Mouse (Mus musculus): ENCODE measurements at regions not wholly inside any gene's neighbourhood (a gene's known extent, or its start where the extent isn't known, plus 50 kb on each side); places are given as distances from the start of the nearest gene placed in this dataset.
A peak's percentile ranks its signal among the peaks of the same experiment; 100 is the strongest.

GRCm38 (mm10) chr10:67661666-67662065, 112.9 kb upstream of the Ado start:
- ATAC-seq, result no peak

GRCm38 (mm10) chr10:67658005-67658545, 109.3 kb upstream of the Ado start:
- ATAC-seq, result peak; percentile 38

GRCm38 (mm10) chr10:67657305-67657704, 108.5 kb upstream of the Ado start:
- peak; percentile 45 for ATAC-seq

GRCm38 (mm10) chr10:67654518-67654917, 105.8 kb upstream of the Ado start:
- no peak for ATAC-seq

GRCm38 (mm10) chr10:67652300-67652699, 103.5 kb upstream of the Ado start:
- ATAC-seq, result no peak

- ATAC-seq, result no peak
Measured at GRCm38 (mm10) chr10:67651386-67651785, 102.6 kb upstream of the Ado start.

- ATAC-seq, result peak; percentile 38
Measured at GRCm38 (mm10) chr10:67647777-67648727, 99.3 kb upstream of the Ado start.

- peak; percentile 53 for ATAC-seq
Measured at GRCm38 (mm10) chr10:67646659-67647559, 98.2 kb upstream of the Ado start.

- no peak for ATAC-seq
Measured at GRCm38 (mm10) chr10:67645821-67646220, 97.1 kb upstream of the Ado start.

- peak; percentile 40 for ATAC-seq
Measured at GRCm38 (mm10) chr10:67644280-67644679, 95.5 kb upstream of the Ado start.

GRCm38 (mm10) chr10:67643685-67644084, 94.9 kb upstream of the Ado start:
- peak; percentile 42 for ATAC-seq

GRCm38 (mm10) chr10:67637339-67637738, 88.6 kb upstream of the Ado start:
- peak; percentile 58 for ATAC-seq

- peak; percentile 88 for ATAC-seq
Measured at GRCm38 (mm10) chr10:67636569-67636968, 87.8 kb upstream of the Ado start.

DNA sequence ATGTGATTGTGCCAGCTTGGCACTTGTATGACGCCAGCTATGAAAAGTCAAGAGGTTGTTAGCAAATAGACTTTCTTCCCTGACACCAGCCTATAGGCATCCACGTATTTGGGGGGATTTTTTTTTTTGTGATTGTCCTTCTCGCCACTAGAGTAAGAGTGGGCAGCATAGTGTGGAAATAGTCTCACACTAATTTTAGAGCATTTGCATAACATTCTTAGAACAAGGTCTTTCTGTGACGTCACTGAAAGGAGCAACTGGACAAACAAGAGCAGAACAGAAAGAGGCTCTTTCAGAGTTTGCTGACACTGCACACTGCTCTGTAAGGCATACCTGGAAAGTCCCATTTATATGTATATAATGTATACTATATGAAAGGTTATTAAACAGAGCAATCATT, 86.0 kb upstream of the Ado start:
- ATAC-seq, result no peak

DNA sequence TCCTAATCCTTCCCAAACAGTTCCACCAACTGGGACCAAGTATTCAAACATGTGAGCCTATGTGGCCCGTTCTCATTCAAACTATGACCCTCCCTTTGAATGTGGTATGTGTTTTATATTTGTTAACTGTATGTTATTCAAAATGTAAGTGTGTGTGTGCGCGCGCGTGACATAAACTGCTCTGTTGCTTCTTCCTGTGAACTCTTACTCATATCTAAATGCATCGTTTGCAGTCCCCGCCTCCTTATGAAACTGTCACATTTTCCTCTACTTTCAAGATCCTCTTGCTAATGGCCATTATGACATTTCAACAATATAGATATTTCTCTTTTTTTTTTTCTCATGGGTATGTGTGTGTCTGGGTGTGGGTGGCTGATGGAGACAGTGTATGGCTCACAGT, 84.3 kb upstream of the Ado start:
- ATAC-seq, result no peak

GRCm38 (mm10) chr10:67623338-67623737, 74.6 kb upstream of the Ado start:
- no peak for ATAC-seq

- peak; percentile 100 for ATAC-seq
Measured at GRCm38 (mm10) chr10:67620018-67620417, 71.3 kb upstream of the Ado start.

DNA sequence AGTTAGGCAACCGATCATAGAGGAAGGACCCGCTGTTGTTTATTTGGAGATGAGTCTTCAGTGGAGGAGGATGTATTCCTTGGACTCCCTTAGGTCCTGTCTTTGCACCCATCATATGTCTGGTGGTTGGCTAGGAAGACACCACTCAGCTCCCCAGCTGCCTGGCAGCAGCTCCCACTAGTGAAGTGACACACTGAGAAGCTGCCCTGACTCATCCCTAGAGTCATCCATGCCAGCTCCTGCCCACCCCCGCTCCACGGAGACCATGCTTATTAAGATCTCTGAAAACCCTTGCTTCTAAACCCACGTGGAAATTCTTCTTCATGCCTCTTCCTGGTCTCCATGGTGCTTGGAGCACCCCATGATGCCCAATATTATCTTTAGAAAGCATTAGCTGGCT, 69.4 kb upstream of the Ado start:
- ATAC-seq, result no peak

GRCm38 (mm10) chr10:67615016-67615415, 66.3 kb upstream of the Ado start:
- ATAC-seq, result no peak

- ATAC-seq, result peak; percentile 89
Measured at GRCm38 (mm10) chr10:67610689-67611088, 61.9 kb upstream of the Ado start.

DNA sequence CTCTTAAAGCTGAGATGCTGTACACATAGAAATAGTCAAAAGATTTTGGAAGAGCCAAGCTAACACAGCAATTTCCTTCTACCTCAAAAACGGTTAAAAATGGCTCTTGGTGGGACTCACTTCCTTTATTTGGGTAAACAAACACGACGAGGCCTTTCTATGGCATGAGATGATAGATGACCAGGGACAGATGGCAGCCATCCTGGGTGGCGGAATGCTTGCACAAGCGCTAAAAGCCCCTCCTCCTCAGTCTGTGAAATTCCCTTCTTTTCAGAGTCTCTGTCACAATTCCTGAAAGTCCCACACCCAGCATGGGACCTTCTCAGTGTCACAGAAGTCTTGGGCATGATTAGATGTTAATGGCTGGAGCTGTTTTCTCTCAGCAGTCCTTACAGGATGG, 59.3 kb upstream of the Ado start:
- no peak for ATAC-seq

GRCm38 (mm10) chr10:67607297-67608032, 58.7 kb upstream of the Ado start:
- ATAC-seq, result peak; percentile 53
